Mouse (Mus musculus): ENCODE measurements around the gene Anapc4. TPM values are rescaled to one million over a fixed set of nuclear protein-coding genes. Genes with fewer than 3 reads are reported as not detected.

The Anapc4 gene
- total RNA-seq, 2 experiments from 2014 or later = 80.5 to 83.1 TPM

- peak in 1 of 2 experiments; percentile 51 for DNase-seq (ENCODE audit: extremely low spot score in 1 of 2, low spot score in 2 of 2)
- intact Hi-C loops (cut with DNase I) = no loop called here
Observed at GRCm38 (mm10) chr5:52916186-52916585, 82.4 kb downstream of the Anapc4 start.

Other genes with a start within 250 kb of the Anapc4 start
- 10 to 100 TPM; 10.3 to 10.6 TPM for gene Sepsecs, start 164.3 kb upstream of the Anapc4 start, total RNA-seq (2021)
- gene Pi4k2b, start 92.4 kb upstream of the Anapc4 start, total RNA-seq (2021) = 1 to 10 TPM; 2.4 to 2.8 TPM
- 10 to 100 TPM in 1 of 2 experiments, 1 to 10 TPM in 1; 8.4 to 10.2 TPM for gene Zcchc4, start 58.6 kb upstream of the Anapc4 start, total RNA-seq (2021)
- not detected for gene Slc34a2, start 204.1 kb downstream of the Anapc4 start, total RNA-seq (2021)

Measured in left cerebral cortex, postnatal 10 days (tissue).